Mouse (Mus musculus) midbrain, embryonic 11.5 days (tissue): Measurements from ENCODE around the gene Syt12. TPM values are rescaled to one million over a fixed set of nuclear protein-coding genes. Genes with fewer than 3 reads are reported as not detected.

Source experiments
- ATAC-seq: fragments of 200-750 bp; cut with Nextera tagmentation; 2 replicates; pipeline ENCODE4 v1.8.0; 2017; ENCODE audit warnings: moderate TSS enrichment, moderate library complexity; ENCODE audit not compliant: low FRiP score
- DNase-seq: peaks from one replicate; pipeline ENCODE4 v3.0.0; 2015; ENCODE audit warnings: low spot score; ENCODE audit errors: missing footprints
- H3K27ac ChIP-seq: fragments of 300-500 bp; sonication (generic); 2 replicates; pipeline ENCODE4 v1.5.1; 2014; ENCODE audit warnings: low read depth, low read length
- H3K27me3 ChIP-seq: fragments of 300-500 bp; sonication (generic); 2 replicates; pipeline ENCODE4 v1.6.1; 2014; ENCODE audit warnings: mild to moderate bottlenecking, low read length, moderate library complexity, mixed read lengths; ENCODE audit not compliant: control insufficient read depth, insufficient read depth
- H3K36me3 ChIP-seq: fragments of 300-500 bp; sonication (generic); 2 replicates; pipeline ENCODE4 v1.6.1; 2014; ENCODE audit warnings: mild to moderate bottlenecking, low read length, moderate library complexity, mixed read lengths; ENCODE audit not compliant: control insufficient read depth, insufficient read depth
- H3K4me1 ChIP-seq: fragments of 300-500 bp; sonication (generic); 2 replicates; pipeline ENCODE4 v1.6.1; 2014; ENCODE audit warnings: low read length; ENCODE audit not compliant: control insufficient read depth, insufficient read depth
- H3K4me2 ChIP-seq: fragments of 300-500 bp; sonication (generic); 2 replicates; pipeline ENCODE4 v1.6.1; 2014; ENCODE audit warnings: mild to moderate bottlenecking, moderate library complexity
- H3K4me3 ChIP-seq: fragments of 300-500 bp; sonication (generic); 2 replicates; pipeline ENCODE4 v1.5.1; 2014; ENCODE audit warnings: low read depth, low read length
- H3K9ac ChIP-seq: fragments of 300-500 bp; sonication (generic); 2 replicates; pipeline ENCODE4 v1.6.1; 2014; ENCODE audit warnings: low read length
- H3K9me3 ChIP-seq: fragments of 300-500 bp; sonication (generic); 2 replicates; pipeline ENCODE4 v1.6.1; 2016; ENCODE audit warnings: low read length; ENCODE audit not compliant: control insufficient read depth
- WGBS: fragments of 180-500 bp; shearing (Covaris S2); extraction: QIAGEN DNeasy Blood & Tissue Kit; methylation state at CpG from one replicate; pipeline ENCODE4 v1.1.7; 2014; 5-methylcytosine and 5-hydroxymethylcytosine counted together
- polyA plus RNA-seq: library from polyadenylated mRNA; unstranded; fragments of >200 nt; fragmentation: Nextera tagmentation; extraction: Ambion mirVana; gene quantifications from 2 replicates; pipeline ENCODE4 v1.2.1, GENCODE M21; 2014

The Syt12 gene
- polyA plus RNA-seq = 0.62 and 1.0 TPM in 2 replicates

DNA sequence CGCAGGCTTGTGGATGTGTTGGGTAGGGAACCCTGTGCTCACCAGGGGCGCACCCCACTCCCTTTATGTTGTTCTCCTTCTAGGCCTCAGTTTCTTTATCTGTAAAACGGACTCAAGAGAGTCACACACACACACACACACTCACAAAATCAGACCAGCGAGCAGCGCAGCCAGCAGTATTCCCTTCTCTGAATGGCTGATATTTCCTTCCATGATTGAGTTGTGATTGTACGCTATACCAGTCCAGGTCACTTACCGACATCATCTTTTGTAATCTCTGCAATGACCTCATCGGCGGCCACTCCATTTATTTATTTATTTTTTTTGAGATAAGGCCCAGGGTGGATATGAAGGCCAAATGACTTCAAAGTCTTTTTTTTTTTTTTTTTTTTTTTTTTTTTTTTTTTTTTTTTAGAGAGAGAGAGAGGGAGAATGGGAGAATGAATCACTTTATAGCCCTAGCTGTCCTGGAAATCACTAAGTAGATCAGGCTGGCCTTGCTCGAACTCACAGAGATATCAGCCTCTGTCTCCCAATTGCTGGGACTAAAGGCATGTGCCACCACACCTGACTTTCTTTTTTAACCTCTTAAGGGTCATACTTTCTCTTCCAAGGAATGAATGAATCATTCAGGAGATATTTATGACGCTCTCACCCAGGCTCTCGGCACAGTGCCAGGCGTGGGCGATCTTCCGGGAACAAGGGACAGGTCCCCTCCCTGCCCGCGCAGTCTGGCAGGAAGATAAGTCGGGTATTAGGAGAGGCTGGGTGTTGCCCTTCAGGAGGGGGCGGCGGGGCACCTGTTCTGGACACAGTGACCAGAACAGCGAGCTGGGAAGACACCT is at the start of gene Syt12:
Syt12 (minus strand) TSS at position 103 of the 845 bp plus-strand sequence.
- no peaks in the 10 kb centered on the region for H3K36me3 ChIP-seq
- H3K9ac ChIP-seq = peak within 1 kb of the TSS; percentile 33
- ATAC-seq = no peak
- 38% methylated on average over 21 of the region's 21 CpGs for WGBS
- peaks cover 31% of the 10 kb centered on the region for H3K27me3 ChIP-seq
- DNase-seq = no peak
- no peaks in the 10 kb centered on the region for H3K9me3 ChIP-seq
- peak within 1 kb of the TSS; percentile 43 for H3K4me3 ChIP-seq
- peak within 1 kb of the TSS; percentile 96 for H3K4me2 ChIP-seq
- H3K27ac ChIP-seq = no peak within 1 kb of the TSS
- H3K4me1 ChIP-seq = peaks cover 4% of the 10 kb centered on the region; the same call in 1 of the 2 replicates

DNA sequence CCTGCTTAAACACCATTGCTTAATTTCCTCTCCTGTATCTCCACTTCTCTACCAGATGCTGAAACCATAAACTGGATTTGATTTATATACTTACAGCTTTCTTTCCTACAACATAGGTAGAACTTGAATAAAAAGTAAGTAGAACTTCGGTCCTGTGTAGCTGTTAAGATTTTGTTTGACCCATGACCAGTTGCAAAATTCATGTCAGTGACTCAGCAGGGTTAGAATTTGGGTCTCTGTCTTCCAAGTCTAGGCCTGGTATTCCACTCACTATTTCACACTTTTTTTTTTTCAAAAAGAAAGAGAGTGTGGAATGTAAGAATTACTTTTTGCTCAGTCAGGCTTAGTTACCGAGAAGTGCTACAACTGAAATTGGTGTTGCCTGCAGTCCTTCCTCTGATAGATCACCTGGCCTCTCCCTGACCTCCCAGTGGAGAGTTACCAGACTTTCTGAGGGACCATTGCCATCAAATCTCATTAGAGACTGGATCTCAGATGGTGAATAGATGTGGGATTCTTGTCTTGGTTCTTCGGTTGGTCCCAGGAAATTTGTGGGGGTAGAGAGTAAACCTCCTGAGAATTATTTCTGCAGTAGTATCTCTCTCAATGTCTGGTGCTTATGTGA is 44.3 kb upstream of the Syt12 start:
- Histone ChIP-seq H3K9me3 (no peaks in the 10 kb centered on the region), H3K4me3 (no peak overlapping the region), H3K36me3 (no peaks in the 10 kb centered on the region), H3K27ac (no peak overlapping the region), H3K4me2 (no peak overlapping the region), H3K4me1 (no peaks in the 10 kb centered on the region), H3K9ac (no peak overlapping the region), H3K27me3 (no peaks in the 10 kb centered on the region)
- DNase-seq (no peak), ATAC-seq (no peak)
- WGBS = 91% methylated on average over 3 of the region's 3 CpGs

DNA sequence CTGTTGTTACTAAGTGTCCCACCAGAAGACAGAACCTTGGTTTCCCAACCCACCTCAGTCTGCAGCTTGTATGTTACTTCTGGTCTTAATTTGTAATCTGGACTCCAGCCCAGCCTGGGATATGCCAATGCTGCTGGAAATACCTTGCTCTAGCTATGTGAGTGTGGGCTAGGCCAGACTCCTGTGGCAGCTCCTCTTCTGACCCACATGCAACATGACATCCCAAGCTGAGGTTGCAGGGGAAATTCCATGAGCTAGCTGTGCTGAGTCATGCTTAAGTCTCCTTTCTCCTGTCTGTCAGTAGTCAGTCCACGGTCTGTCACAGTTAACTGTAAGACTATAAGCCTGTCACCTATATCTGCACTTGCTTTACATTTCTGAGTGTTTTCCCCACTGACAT is 40.2 kb upstream of the Syt12 start:
- Histone ChIP-seq H3K27me3 (no peaks in the 10 kb centered on the region), H3K27ac (no peak overlapping the region), H3K4me2 (no peak overlapping the region), H3K9ac (no peak overlapping the region), H3K4me3 (no peak overlapping the region), H3K9me3 (no peaks in the 10 kb centered on the region), H3K36me3 (no peaks in the 10 kb centered on the region), H3K4me1 (no peaks in the 10 kb centered on the region)
- DNase-seq (no peak), ATAC-seq (no peak)
- 62% methylated on average over 1 of the region's 1 CpGs for WGBS

DNA sequence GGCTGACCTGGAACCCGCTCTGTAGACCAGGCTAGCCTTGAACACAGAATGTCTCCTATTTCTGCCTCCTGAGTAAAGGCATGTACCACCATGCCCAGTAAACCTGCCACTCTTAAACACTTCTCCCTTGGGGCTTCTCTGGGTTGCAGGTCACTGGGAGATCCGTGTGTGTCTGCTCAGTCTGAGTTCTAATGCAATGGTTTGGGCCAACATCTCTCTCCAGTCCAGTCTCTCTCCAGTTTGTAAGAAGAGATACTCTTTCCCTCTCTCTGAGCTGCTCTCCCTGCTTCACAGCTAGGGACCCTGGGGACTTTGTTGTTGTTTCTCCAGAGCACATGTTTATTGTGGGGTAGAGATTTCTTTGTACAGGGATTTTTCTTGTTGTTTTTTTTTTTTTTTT is 39.0 kb upstream of the Syt12 start:
- H3K27me3 ChIP-seq = no peaks in the 10 kb centered on the region
- 69% methylated on average over 2 of the region's 2 CpGs for WGBS
- H3K27ac ChIP-seq = no peak overlapping the region
- DNase-seq (no peak), ATAC-seq (no peak)
- H3K9ac ChIP-seq = no peak overlapping the region
- no peaks in the 10 kb centered on the region for H3K4me1 ChIP-seq
- no peak overlapping the region for H3K4me2 ChIP-seq
- no peak overlapping the region for H3K4me3 ChIP-seq
- no peaks in the 10 kb centered on the region for H3K36me3 ChIP-seq
- no peaks in the 10 kb centered on the region for H3K9me3 ChIP-seq

DNA sequence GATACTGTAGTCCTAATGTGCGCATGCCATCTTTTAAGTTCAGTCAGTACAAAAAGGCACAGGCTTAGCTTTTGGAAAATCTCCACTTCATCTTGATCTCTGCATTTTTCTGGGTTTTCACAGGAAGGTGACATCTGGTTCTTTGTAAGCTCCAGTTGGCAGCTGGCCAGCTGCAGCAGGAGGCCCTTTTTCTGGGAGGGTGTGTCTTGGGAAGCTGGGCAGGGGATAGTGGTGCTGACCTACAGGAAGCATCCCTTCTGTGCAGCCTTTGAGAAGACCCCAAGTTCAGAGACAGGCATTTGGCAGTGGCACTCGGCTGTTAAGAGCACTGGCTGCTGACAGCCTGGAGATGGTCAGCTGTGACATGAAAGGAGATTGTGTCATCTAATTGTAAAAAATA is 38.5 kb upstream of the Syt12 start:
- ATAC-seq = no peak
- Histone ChIP-seq H3K9ac (0 out of 2 replicates have a peak overlapping the region, but pooled peaks have one; percentile 2), H3K27me3 (no peaks in the 10 kb centered on the region), H3K4me3 (no peak overlapping the region), H3K27ac (no peak overlapping the region), H3K36me3 (no peaks in the 10 kb centered on the region), H3K4me2 (no peak overlapping the region), H3K9me3 (no peaks in the 10 kb centered on the region), H3K4me1 (peaks cover 4% of the 10 kb centered on the region; the same call in 1 of the 2 replicates)
- 66% methylated on average over 2 of the region's 2 CpGs for WGBS
- DNase-seq = peak; percentile 78

DNA sequence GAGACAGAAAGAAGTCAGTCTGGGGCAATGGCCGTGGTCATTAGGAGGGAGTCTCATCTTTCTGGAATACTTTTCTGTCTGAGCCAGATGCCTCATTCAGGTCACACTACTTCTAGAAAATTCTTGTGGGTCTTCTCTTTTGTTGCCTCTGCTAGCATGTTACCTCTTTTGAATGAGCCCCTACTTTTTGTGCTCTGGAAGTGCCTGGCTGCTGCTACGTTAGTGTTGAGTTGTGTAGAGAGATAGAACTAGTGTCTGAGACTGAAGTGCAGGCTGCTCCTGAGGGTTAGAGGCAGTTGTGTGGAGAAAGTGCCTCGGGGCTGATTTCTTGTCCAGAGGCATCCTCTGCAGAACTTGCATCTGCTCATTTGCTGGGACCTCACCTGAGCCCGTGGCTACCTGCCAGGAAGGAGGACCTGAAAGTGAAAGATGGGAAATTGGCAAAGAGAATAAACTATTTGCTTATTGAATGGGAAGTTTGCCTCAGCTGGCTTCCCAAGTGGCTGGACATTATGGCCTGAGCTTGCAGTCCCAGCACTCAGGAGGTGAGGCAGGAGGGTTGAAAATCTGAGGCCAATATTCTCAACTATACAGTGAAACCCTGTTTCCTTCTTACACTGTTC is 36.1 kb upstream of the Syt12 start:
- WGBS = 71% methylated on average over 4 of the region's 4 CpGs
- ATAC-seq = no peak

DNA sequence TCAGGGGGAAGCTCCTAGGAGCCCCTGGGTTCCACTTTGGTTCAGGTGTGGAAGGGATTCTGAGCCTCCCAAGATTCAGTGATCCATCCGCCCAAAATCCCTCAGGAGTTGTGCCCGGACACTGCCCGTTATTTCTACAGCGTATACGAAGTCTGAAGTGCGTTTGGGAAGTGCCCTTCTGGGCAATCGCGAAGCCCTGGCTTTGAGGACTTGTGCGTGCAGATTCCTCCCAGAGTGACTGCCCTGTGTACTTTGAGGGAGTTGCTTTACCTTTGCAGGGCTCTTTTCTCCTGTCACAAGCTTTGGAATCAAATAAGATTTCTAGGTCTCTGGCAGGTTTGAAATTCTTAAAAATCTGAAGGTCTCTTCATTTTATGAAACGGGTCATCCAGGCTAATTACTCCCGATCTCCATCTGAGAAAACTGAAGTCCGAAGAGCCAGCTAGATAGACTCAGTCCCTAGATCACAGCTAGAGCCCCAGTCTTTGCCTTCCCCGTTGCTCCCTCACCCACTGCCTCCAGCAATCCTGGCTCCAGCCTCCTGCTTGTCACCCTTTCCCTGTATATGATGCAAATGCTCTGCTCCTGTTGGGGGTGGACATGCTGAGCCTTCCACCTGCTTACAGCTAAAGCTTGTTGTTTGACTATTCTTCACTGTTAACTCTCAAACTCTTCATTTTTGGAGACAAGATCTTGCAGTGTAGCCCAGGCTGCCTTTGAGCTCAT is 34.0 kb upstream of the Syt12 start:
- peak overlapping the region; percentile 71 for H3K4me3 ChIP-seq
- 10% methylated on average over 13 of the region's 13 CpGs for WGBS
- H3K27ac ChIP-seq = no peak overlapping the region
- ATAC-seq = no peak
- H3K4me1 ChIP-seq = peaks cover 4% of the 10 kb centered on the region; the same call in 1 of the 2 replicates
- H3K9ac ChIP-seq = no peak overlapping the region
- H3K9me3 ChIP-seq = no peaks in the 10 kb centered on the region
- DNase-seq = no peak
- peak overlapping the region; percentile 64 for H3K4me2 ChIP-seq
- H3K36me3 ChIP-seq = no peaks in the 10 kb centered on the region
- H3K27me3 ChIP-seq = no peaks in the 10 kb centered on the region

More for the DNA sequence above, 36.1 kb upstream of the Syt12 start:
- no peak overlapping the region for H3K9ac ChIP-seq
- no peak for DNase-seq
- H3K4me1 ChIP-seq = peaks cover 4% of the 10 kb centered on the region; the same call in 1 of the 2 replicates
- H3K4me2 ChIP-seq = no peak overlapping the region
- H3K36me3 ChIP-seq = no peaks in the 10 kb centered on the region
- no peaks in the 10 kb centered on the region for H3K9me3 ChIP-seq
- no peaks in the 10 kb centered on the region for H3K27me3 ChIP-seq
- no peak overlapping the region for H3K4me3 ChIP-seq
- no peak overlapping the region for H3K27ac ChIP-seq

DNA sequence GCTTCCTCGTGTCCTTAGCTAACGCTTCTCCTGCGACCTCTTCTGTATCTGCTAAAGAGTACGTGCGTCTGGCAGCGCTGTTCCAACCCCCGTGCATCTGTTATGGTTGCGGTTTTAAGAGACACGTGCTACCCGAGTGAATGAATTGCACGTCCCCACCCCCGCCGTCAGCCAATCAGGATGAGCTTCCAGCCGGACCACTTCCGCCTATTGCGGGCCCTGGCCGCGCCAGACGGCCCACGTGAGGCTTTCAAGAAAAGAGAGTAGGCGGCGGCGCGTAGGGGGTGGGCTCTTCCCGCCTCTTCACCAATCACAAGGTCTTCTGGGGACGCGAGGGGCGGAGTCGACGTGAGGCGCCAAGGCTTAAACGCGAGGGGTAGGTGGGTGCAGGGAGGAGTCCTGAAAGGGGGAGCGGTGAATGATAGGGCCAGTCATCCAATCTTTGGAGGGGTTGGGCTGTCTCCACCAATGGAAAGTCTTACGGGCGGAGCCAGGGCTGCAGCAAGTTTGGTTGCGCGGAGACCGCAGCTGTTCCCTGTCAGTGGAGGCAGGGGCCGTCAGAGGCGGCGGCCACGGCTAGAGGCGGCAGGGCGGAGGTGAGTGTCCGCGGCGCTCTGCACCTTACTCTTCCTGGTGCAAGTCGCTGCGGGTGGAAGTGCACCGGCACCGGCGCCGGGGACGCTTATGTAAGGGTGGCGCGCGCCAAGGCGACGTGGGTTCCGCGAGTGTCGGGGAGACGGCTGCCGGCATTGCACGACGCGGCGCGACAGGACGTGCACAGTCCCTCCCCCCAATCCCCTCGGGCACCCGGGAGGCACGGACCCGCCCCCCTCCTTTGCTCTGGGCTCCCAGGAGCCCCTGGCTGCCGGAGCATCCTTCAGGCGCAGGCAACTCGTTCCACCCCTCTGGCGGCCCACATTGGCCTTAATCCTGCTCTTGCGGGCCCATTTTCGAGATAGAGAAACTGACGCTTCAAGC is 33.0 kb upstream of the Syt12 start, which contains the start of gene Pcx:
Pcx (plus strand) TSS at position 487 of the 978 bp plus-strand sequence.
- H3K4me2 ChIP-seq = peak within 1 kb of the TSS; percentile 77
- WGBS = under 1% methylated on average over 82 of the region's 82 CpGs
- H3K4me3 ChIP-seq = peak within 1 kb of the TSS; percentile 71
- no peak within 1 kb of the TSS for H3K27ac ChIP-seq
- no peaks in the 10 kb centered on the region for H3K9me3 ChIP-seq
- peak; percentile 100 for ATAC-seq
- no peaks in the 10 kb centered on the region for H3K27me3 ChIP-seq
- peak within 1 kb of the TSS; percentile 54 for H3K9ac ChIP-seq
- no peaks in the 10 kb centered on the region for H3K36me3 ChIP-seq
- peaks cover 4% of the 10 kb centered on the region; the same call in 1 of the 2 replicates for H3K4me1 ChIP-seq
- DNase-seq = peak; percentile 99
